Mouse (Mus musculus) forebrain, embryonic 13.5 days (tissue): ENCODE measurements at regions not wholly inside any gene's neighbourhood (a gene's known extent, or its start where the extent isn't known, plus 50 kb on each side); places are given as distances from the start of the nearest gene placed in this dataset.

Experiments used
- ATAC-seq: fragments of 200-750 bp; cut with Nextera tagmentation; 2 replicates; pipeline ENCODE4 v1.8.0; 2017
- H3K27ac ChIP-seq: fragments of 300-500 bp; sonication (generic); 2 replicates; pipeline ENCODE4 v1.5.1; 2015; ENCODE audit warnings: inconsistent platforms, mild to moderate bottlenecking, moderate library complexity
- H3K27me3 ChIP-seq: fragments of 300-500 bp; sonication (generic); 2 replicates; pipeline ENCODE4 v1.6.1; 2015; ENCODE audit warnings: mild to moderate bottlenecking, inconsistent platforms
- H3K36me3 ChIP-seq: fragments of 300-500 bp; sonication (generic); 2 replicates; pipeline ENCODE4 v1.6.1; 2015; ENCODE audit warnings: mild to moderate bottlenecking, inconsistent platforms; ENCODE audit not compliant: poor library complexity, severe bottlenecking
- H3K4me1 ChIP-seq: fragments of 300-500 bp; sonication (generic); 2 replicates; pipeline ENCODE4 v1.6.1; 2015; ENCODE audit warnings: inconsistent platforms
- H3K4me2 ChIP-seq: fragments of 300-500 bp; sonication (generic); 2 replicates; pipeline ENCODE4 v1.6.1; 2015; ENCODE audit warnings: inconsistent platforms, mild to moderate bottlenecking, moderate library complexity
- H3K4me3 ChIP-seq: fragments of 300-500 bp; sonication (generic); 2 replicates; pipeline ENCODE4 v1.5.1; 2015; ENCODE audit warnings: mild to moderate bottlenecking, inconsistent platforms
- H3K9ac ChIP-seq: fragments of 300-500 bp; sonication (generic); 2 replicates; pipeline ENCODE4 v1.6.1; 2015; ENCODE audit warnings: mild to moderate bottlenecking, inconsistent platforms
- H3K9me3 ChIP-seq: fragments of 300-500 bp; sonication (generic); replicated peaks from 2 replicates; pipeline ENCODE4 v1.6.1; 2016; ENCODE audit warnings: inconsistent platforms
- WGBS: fragments of 180-500 bp; shearing (Covaris S2); methylation state at CpG from one replicate; pipeline ENCODE4 v1.1.7; 2015; 5-methylcytosine and 5-hydroxymethylcytosine counted together

DNA sequence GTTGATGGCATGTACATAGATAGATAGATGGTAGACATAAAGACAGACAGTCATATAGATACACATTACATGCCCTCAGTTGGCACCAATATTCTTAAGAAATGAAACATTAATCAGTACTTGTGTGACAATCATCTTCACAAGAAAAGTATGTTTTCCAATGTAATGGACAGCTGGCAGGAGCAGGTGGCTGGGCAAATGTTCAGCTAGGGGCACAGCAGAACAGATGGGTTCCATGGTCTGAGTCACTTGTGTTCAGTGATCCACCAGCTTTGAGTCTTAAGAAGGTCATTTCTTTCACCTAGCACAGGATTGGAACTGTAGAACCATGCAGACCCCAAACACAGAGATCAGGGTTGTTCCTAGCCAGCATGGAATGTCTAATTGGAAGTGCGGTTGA is 2631.2 kb upstream of the 5930422O12Rik start:
- WGBS = 96% methylated on average over 1 of the region's 1 CpGs
- H3K4me1 ChIP-seq = no peaks in the 10 kb centered on the region
- no peak overlapping the region for H3K4me2 ChIP-seq
- no peak for ATAC-seq
- no peak overlapping the region for H3K9ac ChIP-seq
- no peak overlapping the region for H3K27ac ChIP-seq
- H3K36me3 ChIP-seq = no peaks in the 10 kb centered on the region
- no peaks in the 10 kb centered on the region for H3K27me3 ChIP-seq
- no peak overlapping the region for H3K4me3 ChIP-seq
- H3K9me3 ChIP-seq = no peaks in the 10 kb centered on the region

DNA sequence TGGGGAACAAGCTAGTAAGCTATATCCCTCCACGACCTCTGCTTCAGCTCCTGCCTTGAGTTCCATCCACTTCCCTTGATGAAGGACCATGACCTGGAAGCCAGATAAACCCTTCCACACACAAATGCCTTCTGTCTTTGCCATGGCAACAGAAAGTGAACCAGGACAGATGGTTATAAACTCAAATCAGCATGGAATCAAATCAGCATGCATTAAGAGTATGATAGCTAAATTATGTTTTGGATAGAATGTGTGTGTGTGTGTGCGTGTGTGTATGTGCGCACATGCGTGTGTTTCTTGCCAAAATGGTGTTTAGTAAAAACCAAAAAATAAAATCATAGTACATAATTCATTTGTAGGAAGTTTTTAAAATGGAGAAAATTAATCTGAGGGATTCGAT is 2611.5 kb upstream of the 5930422O12Rik start:
- no peak for ATAC-seq
- Histone ChIP-seq H3K27ac (no peak overlapping the region), H3K9ac (no peak overlapping the region), H3K9me3 (no peaks in the 10 kb centered on the region), H3K4me2 (no peak overlapping the region), H3K27me3 (no peaks in the 10 kb centered on the region), H3K4me3 (no peak overlapping the region), H3K36me3 (no peaks in the 10 kb centered on the region), H3K4me1 (no peaks in the 10 kb centered on the region)
- 93% methylated on average over 5 of the region's 5 CpGs for WGBS

DNA sequence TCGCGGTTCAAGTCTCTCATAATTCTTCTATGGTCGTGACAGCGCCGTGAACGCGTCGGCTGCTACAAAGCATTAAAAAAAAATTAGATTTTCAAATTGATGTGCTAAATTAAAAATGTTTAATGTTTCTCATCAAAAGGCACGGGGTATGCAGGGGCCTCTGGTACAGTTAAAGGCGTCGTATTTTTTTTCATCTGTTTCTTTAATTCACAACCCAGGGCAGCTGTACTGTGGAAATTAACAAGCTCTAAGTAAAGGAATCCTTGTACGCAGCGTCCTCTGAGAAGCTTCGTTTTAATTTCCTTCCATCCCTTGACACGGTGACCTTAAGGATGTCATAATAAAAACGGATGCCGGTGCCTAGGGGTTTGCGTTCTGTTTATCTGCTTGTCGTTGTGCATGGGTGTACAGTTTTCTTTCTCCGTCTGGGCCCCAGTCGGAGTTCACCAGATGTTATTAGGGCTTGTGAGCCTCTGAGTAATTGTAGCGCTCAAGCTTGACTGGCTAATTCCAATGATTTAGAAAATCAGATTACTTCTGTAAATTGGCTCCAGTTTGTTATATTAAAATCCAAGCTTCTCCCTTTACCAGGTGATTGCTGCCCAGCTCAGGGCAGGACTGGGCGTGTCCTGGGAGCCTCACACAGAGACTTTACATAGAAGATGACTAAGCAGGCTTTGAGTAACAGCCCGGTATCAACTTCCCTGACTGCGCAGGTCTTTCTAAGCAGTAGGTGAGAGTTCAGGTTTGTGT is 2605.5 kb upstream of the 5930422O12Rik start:
- 73% methylated on average over 25 of the region's 25 CpGs for WGBS
- no peak for ATAC-seq
- no peak overlapping the region for H3K4me3 ChIP-seq

DNA sequence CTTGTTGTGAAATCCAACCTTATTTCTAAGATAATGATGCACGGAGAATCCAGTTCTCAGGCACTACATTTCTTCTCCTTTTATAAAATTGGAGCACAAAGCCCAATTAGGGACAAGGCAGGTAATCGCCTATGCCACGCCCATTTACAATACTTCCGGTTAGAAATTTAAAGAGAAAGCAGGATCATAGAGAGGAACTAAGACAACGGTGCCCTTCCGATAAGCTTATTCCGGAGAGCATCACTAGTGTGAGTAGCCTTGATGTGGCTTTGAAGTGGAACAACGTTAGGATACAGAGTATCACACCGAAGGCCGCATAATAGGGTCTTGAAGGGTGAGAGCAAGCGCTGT is 2604.9 kb upstream of the 5930422O12Rik start:
- H3K4me1 ChIP-seq = no peaks in the 10 kb centered on the region
- H3K9ac ChIP-seq = no peak overlapping the region
- no peaks in the 10 kb centered on the region for H3K36me3 ChIP-seq
- H3K9me3 ChIP-seq = no peaks in the 10 kb centered on the region
- H3K4me3 ChIP-seq = no peak overlapping the region
- H3K27ac ChIP-seq = no peak overlapping the region
- no peak for ATAC-seq
- WGBS = 90% methylated on average over 11 of the region's 11 CpGs
- no peak overlapping the region for H3K4me2 ChIP-seq
- H3K27me3 ChIP-seq = no peaks in the 10 kb centered on the region

More for the DNA sequence above, 2605.5 kb upstream of the 5930422O12Rik start:
- no peaks in the 10 kb centered on the region for H3K9me3 ChIP-seq
- H3K27me3 ChIP-seq = no peaks in the 10 kb centered on the region
- no peak overlapping the region for H3K27ac ChIP-seq
- H3K4me1 ChIP-seq = no peaks in the 10 kb centered on the region
- no peak overlapping the region for H3K4me2 ChIP-seq
- no peak overlapping the region for H3K9ac ChIP-seq
- no peaks in the 10 kb centered on the region for H3K36me3 ChIP-seq

DNA sequence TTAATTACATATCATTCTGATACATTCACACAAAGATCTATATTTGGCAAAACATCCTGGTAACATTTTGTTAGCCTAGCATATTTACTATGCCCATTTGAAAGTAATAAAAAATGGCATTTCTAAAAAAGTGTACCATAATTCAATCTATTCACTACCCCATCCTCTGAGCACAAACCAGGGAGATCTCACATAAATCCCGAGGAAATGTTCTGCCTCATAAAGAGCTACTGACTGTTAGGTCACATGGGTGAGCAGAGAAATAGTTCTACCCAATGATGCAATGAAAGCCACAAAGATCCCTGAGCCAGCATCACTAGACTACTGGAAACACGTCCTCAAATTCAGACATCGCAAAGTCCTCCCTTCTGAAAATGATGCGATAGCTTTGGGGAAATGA is 2602.5 kb upstream of the 5930422O12Rik start:
- H3K4me3 ChIP-seq = no peak overlapping the region
- no peaks in the 10 kb centered on the region for H3K36me3 ChIP-seq
- no peak overlapping the region for H3K27ac ChIP-seq
- no peak overlapping the region for H3K4me2 ChIP-seq
- no peaks in the 10 kb centered on the region for H3K4me1 ChIP-seq
- 91% methylated on average over 4 of the region's 4 CpGs for WGBS
- no peaks in the 10 kb centered on the region for H3K27me3 ChIP-seq
- no peaks in the 10 kb centered on the region for H3K9me3 ChIP-seq
- no peak for ATAC-seq
- H3K9ac ChIP-seq = no peak overlapping the region

DNA sequence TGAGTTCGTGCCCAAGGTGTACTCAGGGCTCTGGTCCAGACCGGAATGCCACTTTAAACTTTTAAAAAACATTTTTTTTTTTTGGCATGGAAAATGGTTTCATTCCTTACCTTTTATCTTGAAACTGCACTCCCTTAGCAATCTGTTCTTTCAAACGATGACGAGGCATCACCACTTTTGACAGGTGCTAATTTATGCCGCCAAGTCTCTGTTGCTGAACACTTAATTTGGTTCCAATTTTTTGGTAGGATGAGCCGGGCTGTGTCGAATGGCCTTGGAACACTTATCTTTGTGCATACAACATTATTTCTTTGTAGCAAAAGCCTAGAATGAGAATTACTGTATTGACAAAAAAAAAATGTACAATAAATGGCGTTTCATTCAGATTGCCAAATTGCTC is 2590.5 kb upstream of the 5930422O12Rik start:
- 72% methylated on average over 8 of the region's 8 CpGs for WGBS
- no peaks in the 10 kb centered on the region for H3K4me1 ChIP-seq
- 0 out of 2 replicates have a peak, but pooled peaks have one; percentile 65 for ATAC-seq
- no peaks in the 10 kb centered on the region for H3K27me3 ChIP-seq
- H3K4me3 ChIP-seq = no peak overlapping the region
- H3K9me3 ChIP-seq = no peaks in the 10 kb centered on the region
- no peak overlapping the region for H3K4me2 ChIP-seq
- no peak overlapping the region for H3K27ac ChIP-seq
- no peaks in the 10 kb centered on the region for H3K36me3 ChIP-seq
- H3K9ac ChIP-seq = no peak overlapping the region

DNA sequence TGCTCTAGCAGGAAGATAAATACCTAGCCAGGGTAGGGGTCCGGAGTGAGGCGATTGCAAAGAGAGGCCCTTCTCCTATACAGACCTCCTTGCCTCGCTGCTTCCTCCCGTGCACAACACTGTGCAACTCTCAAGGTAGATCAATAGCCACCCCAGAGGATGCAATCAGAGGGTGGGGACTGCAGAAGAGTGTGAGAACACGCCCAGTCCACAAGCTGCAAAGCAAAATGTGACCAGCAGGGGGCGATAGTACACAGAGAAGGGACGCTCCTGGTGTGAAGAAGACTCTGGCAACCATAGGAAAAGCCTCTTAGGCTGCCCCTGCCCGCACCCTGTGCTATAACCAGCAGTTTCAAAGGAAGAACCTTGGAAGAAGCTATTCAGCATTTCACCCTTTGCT is 2588.4 kb upstream of the 5930422O12Rik start:
- H3K4me3 ChIP-seq = no peak overlapping the region
- no peak overlapping the region for H3K4me2 ChIP-seq
- H3K4me1 ChIP-seq = no peaks in the 10 kb centered on the region
- no peak overlapping the region for H3K27ac ChIP-seq
- no peak overlapping the region for H3K9ac ChIP-seq
- no peaks in the 10 kb centered on the region for H3K27me3 ChIP-seq
- H3K9me3 ChIP-seq = no peaks in the 10 kb centered on the region
- 36% methylated on average over 8 of the region's 8 CpGs for WGBS
- peak; percentile 80 for ATAC-seq
- H3K36me3 ChIP-seq = no peaks in the 10 kb centered on the region

DNA sequence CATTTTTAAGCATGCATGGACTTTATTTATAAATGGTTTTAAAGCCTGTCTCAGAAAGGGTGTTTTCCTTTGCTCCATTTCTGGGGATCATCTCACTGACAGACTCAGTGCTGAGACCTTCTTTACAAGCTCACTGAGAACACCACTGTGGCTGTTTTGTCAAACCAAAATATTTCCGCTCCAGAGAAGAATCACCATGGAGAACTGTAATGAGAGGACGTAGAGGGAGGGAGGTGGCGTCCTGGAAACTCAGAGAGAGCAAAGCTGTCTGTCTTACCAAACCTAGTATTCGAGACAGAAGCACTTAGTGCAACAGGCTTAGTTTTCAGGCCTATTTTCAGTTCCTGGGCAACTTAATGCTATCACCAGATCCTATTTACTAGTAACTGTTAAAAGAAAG is 2565.5 kb upstream of the 5930422O12Rik start:
- no peak overlapping the region for H3K4me2 ChIP-seq
- peaks cover 12% of the 10 kb centered on the region for H3K4me1 ChIP-seq
- no peaks in the 10 kb centered on the region for H3K36me3 ChIP-seq
- H3K9ac ChIP-seq = no peak overlapping the region
- 11% methylated on average over 4 of the region's 4 CpGs for WGBS
- H3K27me3 ChIP-seq = no peaks in the 10 kb centered on the region
- no peaks in the 10 kb centered on the region for H3K9me3 ChIP-seq
- 0 out of 2 replicates have a peak, but pooled peaks have one; percentile 24 for ATAC-seq
- H3K27ac ChIP-seq = no peak overlapping the region
- H3K4me3 ChIP-seq = no peak overlapping the region

DNA sequence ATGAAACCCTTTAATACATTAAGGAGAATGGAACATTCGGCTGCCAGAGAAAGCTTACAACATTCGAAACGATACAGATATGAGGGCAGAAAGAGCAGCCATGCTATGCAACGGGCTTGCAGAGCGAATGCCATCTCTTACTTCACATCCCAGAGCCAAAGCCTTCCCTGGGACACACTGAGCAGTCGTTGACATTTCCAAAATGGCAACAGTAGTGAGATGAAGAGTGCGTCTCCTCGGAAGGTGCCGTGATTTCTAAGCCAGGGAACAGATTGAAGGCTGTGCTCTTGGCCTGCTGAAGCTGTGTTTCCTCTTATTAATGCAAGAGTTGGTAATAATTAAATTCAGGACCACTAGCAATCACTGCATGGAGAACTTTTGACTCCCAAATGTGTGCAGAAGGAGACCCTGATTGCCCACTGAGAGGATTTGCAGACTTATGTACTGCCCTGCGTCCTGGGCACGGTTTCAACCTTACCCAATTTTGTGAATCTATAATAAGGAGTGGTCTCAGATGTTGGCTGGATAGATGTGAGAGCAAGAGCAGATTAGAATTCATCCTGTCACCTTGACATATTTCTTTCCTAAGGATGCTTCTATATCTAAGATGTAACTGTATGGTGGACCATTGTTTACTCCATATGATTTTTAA is 2522.3 kb upstream of the 5930422O12Rik start:
- Histone ChIP-seq H3K9me3 (no peaks in the 10 kb centered on the region), H3K4me2 (no peak overlapping the region), H3K27me3 (no peaks in the 10 kb centered on the region), H3K4me3 (no peak overlapping the region), H3K27ac (no peak overlapping the region), H3K36me3 (no peaks in the 10 kb centered on the region), H3K4me1 (no peaks in the 10 kb centered on the region), H3K9ac (no peak overlapping the region)
- WGBS = 91% methylated on average over 11 of the region's 11 CpGs
- no peak for ATAC-seq

DNA sequence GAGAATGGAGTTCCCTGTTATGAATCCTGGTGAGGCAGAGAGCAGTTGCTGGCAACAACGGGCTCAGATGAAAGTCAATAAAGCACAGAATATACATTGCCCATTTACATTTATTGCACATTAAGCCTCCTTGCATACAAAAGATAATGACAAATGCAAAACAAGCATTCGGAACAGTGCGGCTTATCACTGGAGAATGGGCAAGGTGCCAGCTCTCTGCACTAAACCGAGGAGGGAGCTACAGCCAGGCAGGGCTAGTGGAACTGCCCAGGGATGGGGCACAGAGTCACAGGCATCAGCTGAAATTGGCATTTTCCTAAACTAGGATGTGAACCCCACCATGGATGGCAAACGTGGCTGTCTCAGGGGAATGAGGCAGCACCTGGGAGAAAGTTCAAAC is 2514.8 kb upstream of the 5930422O12Rik start:
- peaks cover 3% of the 10 kb centered on the region; the same call in 1 of the 2 replicates for H3K27me3 ChIP-seq
- H3K4me2 ChIP-seq = no peak overlapping the region
- peaks cover 26% of the 10 kb centered on the region for H3K4me1 ChIP-seq
- WGBS = 40% methylated on average over 5 of the region's 5 CpGs
- 0 out of 2 replicates have a peak, but pooled peaks have one; percentile 15 for ATAC-seq
- no peak overlapping the region for H3K4me3 ChIP-seq
- H3K27ac ChIP-seq = no peak overlapping the region
- H3K36me3 ChIP-seq = no peaks in the 10 kb centered on the region
- H3K9ac ChIP-seq = no peak overlapping the region
- H3K9me3 ChIP-seq = no peaks in the 10 kb centered on the region

DNA sequence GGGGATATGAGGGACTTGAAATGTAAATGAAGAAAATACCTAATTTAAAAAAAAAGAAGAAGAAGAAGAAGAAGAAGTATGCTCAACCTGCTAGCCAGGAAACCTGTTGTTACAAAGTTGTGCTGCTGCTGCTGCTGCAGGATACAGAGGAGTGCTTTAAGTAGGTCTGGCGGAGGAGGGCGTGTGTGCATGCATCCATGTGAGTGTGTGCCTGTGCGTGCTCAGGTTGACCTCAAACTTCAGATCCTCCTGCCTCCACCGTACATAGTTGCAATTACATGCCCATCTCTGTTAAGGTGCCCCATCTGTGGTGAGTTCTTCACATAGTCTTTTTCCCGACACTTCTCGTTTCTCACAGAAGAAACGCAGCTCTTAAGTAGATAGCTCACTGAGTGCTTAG is 2513.4 kb upstream of the 5930422O12Rik start:
- Histone ChIP-seq H3K4me3 (no peak overlapping the region), H3K9ac (0 out of 2 replicates have a peak overlapping the region, but pooled peaks have one; percentile 57), H3K4me2 (peak overlapping the region; percentile 73)

DNA sequence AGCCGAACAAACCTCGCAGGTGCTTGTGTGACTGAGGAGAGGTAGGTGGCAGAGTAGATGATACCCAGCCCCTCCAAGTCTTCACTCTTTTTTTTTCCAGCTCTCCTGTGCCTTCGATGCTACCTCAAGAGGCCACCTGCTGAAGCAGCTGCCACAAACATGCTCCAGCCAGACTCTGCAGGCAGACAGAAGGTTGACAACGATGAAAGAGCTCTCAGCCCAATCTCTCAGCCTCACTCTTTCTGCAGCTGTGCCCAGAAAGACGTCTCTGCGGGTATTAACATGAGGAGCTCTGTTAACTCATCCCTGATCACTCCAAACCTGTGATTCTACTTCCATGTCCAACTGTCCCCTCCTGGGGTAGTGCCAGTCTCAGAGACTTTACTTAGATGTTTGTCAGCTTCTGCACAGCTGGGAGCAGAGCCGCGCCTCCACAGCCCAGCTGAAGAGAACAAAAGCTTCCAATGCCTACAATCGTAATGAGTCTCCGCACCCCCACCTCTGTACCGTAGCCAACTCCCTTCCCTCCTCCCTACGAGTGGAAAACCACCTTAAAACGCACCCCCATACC is 2512.8 kb upstream of the 5930422O12Rik start:
- Histone ChIP-seq H3K27me3 (peaks cover 16% of the 10 kb centered on the region; the same call in 1 of the 2 replicates), H3K4me1 (peaks cover 28% of the 10 kb centered on the region), H3K9me3 (no peaks in the 10 kb centered on the region), H3K27ac (peak overlapping the region; percentile 71), H3K36me3 (no peaks in the 10 kb centered on the region), H3K9ac (peak overlapping the region; percentile 57), H3K4me2 (peak overlapping the region; percentile 73), H3K4me3 (peak overlapping the region; percentile 40)
- WGBS = 7% methylated on average over 13 of the region's 13 CpGs
- peak; percentile 86 for ATAC-seq

More for the DNA sequence above, 2513.4 kb upstream of the 5930422O12Rik start:
- no peak; the same call in 1 of the 2 replicates for ATAC-seq
- H3K36me3 ChIP-seq = no peaks in the 10 kb centered on the region
- 0 out of 2 replicates have a peak overlapping the region, but pooled peaks have one; percentile 71 for H3K27ac ChIP-seq
- H3K9me3 ChIP-seq = no peaks in the 10 kb centered on the region
- 56% methylated on average over 7 of the region's 7 CpGs for WGBS
- peaks cover 26% of the 10 kb centered on the region for H3K4me1 ChIP-seq
- peaks cover 14% of the 10 kb centered on the region; the same call in 1 of the 2 replicates for H3K27me3 ChIP-seq
